Mouse (Mus musculus) intestine, postnatal 0 days (tissue): ENCODE measurements around the gene Msi2. TPM values are rescaled to one million over a fixed set of nuclear protein-coding genes. Genes with fewer than 3 reads are reported as not detected.

ENCODE experiments used
- ATAC-seq: fragments of 200-750 bp; cut with Nextera tagmentation; 2 replicates; pipeline ENCODE4 v1.8.0; 2017; ENCODE audit warnings: mild to moderate bottlenecking, moderate TSS enrichment, moderate library complexity
- H3K27ac ChIP-seq: fragments of 300-500 bp; sonication (generic); 2 replicates; pipeline ENCODE4 v1.5.1; 2014; ENCODE audit warnings: mild to moderate bottlenecking, low read depth, low read length, moderate library complexity
- H3K27me3 ChIP-seq: fragments of 300-500 bp; sonication (generic); replicated peaks from 2 replicates; pipeline ENCODE4 v1.6.1; 2014; ENCODE audit warnings: low read length, mixed read lengths; ENCODE audit not compliant: control insufficient read depth, insufficient read depth
- H3K36me3 ChIP-seq: fragments of 300-500 bp; sonication (generic); 2 replicates; pipeline ENCODE4 v1.6.1; 2014; ENCODE audit warnings: mild to moderate bottlenecking, moderate library complexity; ENCODE audit not compliant: control insufficient read depth, insufficient read depth
- H3K4me1 ChIP-seq: fragments of 300-500 bp; sonication (generic); replicated peaks from 2 replicates; pipeline ENCODE4 v1.6.1; 2014; ENCODE audit warnings: antibody characterized with exemption, low read length, mixed read lengths; ENCODE audit not compliant: control insufficient read depth, insufficient read depth
- H3K4me2 ChIP-seq: fragments of 300-500 bp; sonication (generic); replicated peaks from 2 replicates; pipeline ENCODE4 v1.6.1; 2014; ENCODE audit warnings: low read depth, mild to moderate bottlenecking, moderate library complexity
- H3K4me3 ChIP-seq: fragments of 300-500 bp; sonication (generic); 2 replicates; pipeline ENCODE4 v1.5.1; 2014; ENCODE audit warnings: low read depth, low read length
- H3K9ac ChIP-seq: fragments of 300-500 bp; sonication (generic); 2 replicates; pipeline ENCODE4 v1.6.1; 2014; ENCODE audit warnings: mild to moderate bottlenecking, low read depth, low read length
- H3K9me3 ChIP-seq: fragments of 300-500 bp; sonication (generic); 2 replicates; pipeline ENCODE4 v1.6.1; 2016; ENCODE audit warnings: mixed run types; ENCODE audit not compliant: control insufficient read depth
- CTCF ChIP-seq: sonication (generic); IDR thresholded peaks from 2 replicates; pipeline ENCODE4 v1.5.1; 2016; ENCODE audit warnings: low read depth, mild to moderate bottlenecking, control low read depth, antibody characterized with exemption, moderate library complexity
- WGBS: fragments of 180-500 bp; shearing (Covaris S2); extraction: QIAGEN DNeasy Blood & Tissue Kit; methylation state at CpG from one replicate; pipeline ENCODE4 v1.1.7; 2014; 5-methylcytosine and 5-hydroxymethylcytosine counted together
- polyA plus RNA-seq: library from polyadenylated mRNA; unstranded; fragments of >200 nt; fragmentation: Nextera tagmentation; extraction: Ambion mirVana; gene quantifications from 2 replicates; pipeline ENCODE4 v1.2.1, GENCODE M21; 2015

The Msi2 gene
- polyA plus RNA-seq, 1 experiment from 2014 or later, result 7.5 TPM

DNA sequence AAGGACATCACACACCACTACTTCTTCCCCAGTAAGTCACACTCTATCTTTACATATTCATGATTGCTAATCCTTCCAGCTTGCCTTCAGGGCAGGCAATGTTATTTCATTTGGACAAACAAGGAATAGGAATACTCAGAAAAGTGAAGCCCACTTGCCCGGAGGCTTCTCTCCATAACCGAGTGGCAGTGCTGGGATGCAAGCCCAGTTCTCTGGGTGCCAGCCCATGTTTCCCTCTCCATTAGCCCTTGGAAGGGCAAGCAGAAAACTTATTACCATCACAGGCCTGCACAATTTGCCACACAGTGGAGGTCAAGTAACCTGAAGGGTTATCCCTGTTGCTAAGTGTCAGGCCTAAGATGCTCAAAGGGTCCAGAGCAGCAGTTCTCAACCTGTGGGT is 281.7 kb downstream of the Msi2 start:
- no peak for TF ChIP-seq CTCF
- Histone ChIP-seq H3K4me3 (no peak overlapping the region), H3K9me3 (no peaks in the 10 kb centered on the region), H3K4me2 (no peak overlapping the region), H3K36me3 (no peaks in the 10 kb centered on the region), H3K27me3 (no peaks in the 10 kb centered on the region), H3K4me1 (no peaks in the 10 kb centered on the region), H3K27ac (no peak overlapping the region), H3K9ac (no peak overlapping the region)
- WGBS, result 86% methylated on average over 2 of the region's 2 CpGs
- ATAC-seq, result no peak

GRCm38 (mm10) chr11:88435543-88435942 is 282.8 kb downstream of the Msi2 start:
- 92% methylated on average over 6 of the region's 6 CpGs for WGBS
- Histone ChIP-seq H3K9me3 (no peaks in the 10 kb centered on the region), H3K36me3 (no peaks in the 10 kb centered on the region), H3K4me3 (no peak overlapping the region), H3K4me2 (no peak overlapping the region), H3K4me1 (no peaks in the 10 kb centered on the region), H3K9ac (no peak overlapping the region), H3K27me3 (no peaks in the 10 kb centered on the region), H3K27ac (no peak overlapping the region)
- ATAC-seq, result no peak
- no peak for TF ChIP-seq CTCF

GRCm38 (mm10) chr11:88431363-88432269 is 286.7 kb downstream of the Msi2 start:
- H3K4me3 ChIP-seq, result no peak overlapping the region
- ATAC-seq, result no peak
- H3K4me2 ChIP-seq, result no peak overlapping the region
- no peak overlapping the region for H3K27ac ChIP-seq
- H3K9me3 ChIP-seq, result no peaks in the 10 kb centered on the region
- H3K27me3 ChIP-seq, result no peaks in the 10 kb centered on the region
- 67% methylated on average over 22 of the region's 22 CpGs for WGBS
- no peaks in the 10 kb centered on the region for H3K36me3 ChIP-seq
- H3K9ac ChIP-seq, result no peak overlapping the region
- no peak for TF ChIP-seq CTCF
- no peaks in the 10 kb centered on the region for H3K4me1 ChIP-seq

DNA sequence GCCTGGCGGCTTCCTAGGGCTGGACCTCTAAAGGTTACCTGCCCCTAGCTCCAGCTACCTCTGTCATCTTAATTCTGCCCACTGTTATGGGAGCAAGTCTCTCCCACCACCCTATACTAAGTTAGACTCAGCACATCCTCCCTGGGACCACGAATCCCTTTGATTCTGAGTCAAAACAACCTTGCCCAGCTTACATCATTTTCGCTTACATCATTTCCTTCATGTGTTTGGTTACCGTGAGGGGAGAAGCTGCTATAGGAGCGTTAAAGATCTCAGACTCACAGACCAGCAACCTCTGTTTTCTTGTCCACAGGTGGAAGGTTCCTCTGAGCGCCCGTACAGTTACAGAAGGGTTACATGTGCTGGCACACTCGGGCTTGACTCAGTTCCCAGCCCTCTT is 288.0 kb downstream of the Msi2 start:
- no peak for ATAC-seq
- Histone ChIP-seq H3K27me3 (no peaks in the 10 kb centered on the region), H3K36me3 (no peaks in the 10 kb centered on the region), H3K4me2 (no peak overlapping the region), H3K9ac (no peak overlapping the region), H3K4me3 (no peak overlapping the region), H3K9me3 (no peaks in the 10 kb centered on the region), H3K27ac (no peak overlapping the region), H3K4me1 (no peaks in the 10 kb centered on the region; the same call in 1 of the 2 replicates)
- no peak for TF ChIP-seq CTCF
- WGBS, result 90% methylated on average over 8 of the region's 8 CpGs

GRCm38 (mm10) chr11:88429680-88430079 is 288.6 kb downstream of the Msi2 start:
- no peaks in the 10 kb centered on the region; the same call in 1 of the 2 replicates for H3K4me1 ChIP-seq
- H3K27me3 ChIP-seq, result no peaks in the 10 kb centered on the region
- H3K9ac ChIP-seq, result no peak overlapping the region
- 97% methylated on average over 6 of the region's 6 CpGs for WGBS
- peak; percentile 40 for TF ChIP-seq CTCF
- no peak overlapping the region for H3K4me2 ChIP-seq
- no peak overlapping the region for H3K27ac ChIP-seq
- no peak overlapping the region for H3K4me3 ChIP-seq
- H3K9me3 ChIP-seq, result no peaks in the 10 kb centered on the region
- ATAC-seq, result no peak
- H3K36me3 ChIP-seq, result no peaks in the 10 kb centered on the region

DNA sequence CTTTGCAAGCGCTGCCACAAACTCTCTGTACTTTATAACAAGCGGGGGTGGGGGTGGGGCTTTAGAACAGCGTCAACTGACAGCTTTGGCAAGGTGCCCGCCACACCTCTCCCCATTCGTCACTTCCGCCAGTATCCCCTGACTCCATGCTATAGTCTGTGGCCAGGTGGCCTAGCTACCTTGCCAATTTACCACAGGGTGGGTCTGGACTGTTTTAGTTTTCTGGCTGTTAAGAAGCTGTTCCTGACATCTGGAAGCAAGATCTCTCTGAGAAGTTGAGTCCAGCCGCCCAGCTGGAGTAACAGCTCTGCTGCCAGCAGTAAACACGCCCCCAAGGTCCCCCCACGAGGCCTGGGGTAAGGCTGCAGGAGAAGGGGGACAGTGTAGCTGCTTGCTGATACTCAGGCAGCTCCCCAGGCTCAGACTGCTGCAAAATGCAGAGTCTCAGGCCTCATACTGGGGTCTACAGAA is 292.6 kb downstream of the Msi2 start:
- TF ChIP-seq CTCF, result no peak
- ATAC-seq, result peak; percentile 66
- 35% methylated on average over 9 of the region's 9 CpGs for WGBS
- Histone ChIP-seq H3K9me3 (no peaks in the 10 kb centered on the region), H3K27me3 (no peaks in the 10 kb centered on the region), H3K36me3 (no peaks in the 10 kb centered on the region), H3K27ac (no peak overlapping the region), H3K4me2 (no peak overlapping the region), H3K4me1 (no peaks in the 10 kb centered on the region; the same call in 1 of the 2 replicates), H3K4me3 (no peak overlapping the region), H3K9ac (no peak overlapping the region)
